Mouse (Mus musculus): ENCODE results near the gene Armc8. TPM values are rescaled to one million over a fixed set of nuclear protein-coding genes. Genes with fewer than 3 reads are reported as not detected.

The Armc8 gene
- polyA plus RNA-seq, 1 experiment from 2014 or later, result 8.8 TPM

GRCm38 (mm10) chr9:99499336-99499735 lies 69.4 kb downstream of the Armc8 start:
- Histone ChIP-seq H3K9ac (no peak overlapping the region), H3K27me3 (no peaks in the 10 kb centered on the region), H3K4me1 (replicated peaks) (no peaks in the 10 kb centered on the region), H3K9me3 (replicated peaks) (no peaks in the 10 kb centered on the region), H3K36me3 (replicated peaks) (peaks cover 24% of the 10 kb centered on the region), H3K27ac (replicated peaks) (no peak overlapping the region), H3K4me2 (no peak overlapping the region), H3K4me3 (replicated peaks) (no peak overlapping the region)
- 77% methylated on average over 4 of the region's 4 CpGs for WGBS (ENCODE audit: insufficient replicate concordance)
- ATAC-seq (ENCODE audit: insufficient read depth), result no peak

- no peaks in the 10 kb centered on the region for H3K27me3 ChIP-seq
- no peaks in the 10 kb centered on the region for H3K9me3 ChIP-seq (replicated peaks)
- H3K27ac ChIP-seq (replicated peaks), result no peak overlapping the region
- no peak overlapping the region for H3K4me2 ChIP-seq
- 42% methylated on average over 10 of the region's 10 CpGs for WGBS (ENCODE audit: insufficient replicate concordance)
- no peak overlapping the region for H3K9ac ChIP-seq
- H3K4me1 ChIP-seq (replicated peaks), result no peaks in the 10 kb centered on the region
- no peak for ATAC-seq (ENCODE audit: insufficient read depth)
- peaks cover 35% of the 10 kb centered on the region for H3K36me3 ChIP-seq (replicated peaks)
- no peak overlapping the region for H3K4me3 ChIP-seq (replicated peaks)
Observed at GRCm38 (mm10) chr9:99492634-99493200, 76.0 kb downstream of the Armc8 start.

DNA sequence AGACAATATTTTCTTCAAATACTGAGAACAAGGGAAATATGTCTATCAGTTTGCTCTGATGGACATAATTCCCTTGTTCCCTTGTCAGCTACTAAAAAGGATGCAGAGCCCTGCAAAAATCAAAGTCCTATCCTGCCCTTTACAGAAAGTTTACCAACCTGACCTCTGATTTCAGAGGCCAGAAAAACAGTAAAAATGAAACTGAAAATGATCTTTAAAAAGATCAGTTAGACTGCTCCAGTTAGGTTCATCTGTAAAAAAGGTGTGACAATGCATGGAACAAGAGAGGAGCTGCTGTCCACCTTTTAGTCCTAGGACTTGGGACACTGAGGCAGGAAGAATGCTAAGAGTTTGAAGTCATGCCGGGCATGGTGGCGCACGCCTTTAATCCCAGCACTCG lies 77.6 kb downstream of the Armc8 start:
- no peak overlapping the region for H3K27ac ChIP-seq (replicated peaks)
- H3K4me3 ChIP-seq (replicated peaks), result no peak overlapping the region
- no peaks in the 10 kb centered on the region for H3K27me3 ChIP-seq
- no peak overlapping the region for H3K4me2 ChIP-seq
- H3K4me1 ChIP-seq (replicated peaks), result no peaks in the 10 kb centered on the region
- H3K9me3 ChIP-seq (replicated peaks), result no peaks in the 10 kb centered on the region
- no peak for ATAC-seq (ENCODE audit: insufficient read depth)
- H3K9ac ChIP-seq, result no peak overlapping the region
- WGBS (ENCODE audit: insufficient replicate concordance), result 88% methylated on average over 4 of the region's 4 CpGs
- peaks cover 37% of the 10 kb centered on the region for H3K36me3 ChIP-seq (replicated peaks)

- WGBS (ENCODE audit: insufficient replicate concordance), result 69% methylated on average over 3 of the region's 3 CpGs
- no peaks in the 10 kb centered on the region for H3K9me3 ChIP-seq (replicated peaks)
- peaks cover 16% of the 10 kb centered on the region for H3K4me1 ChIP-seq (replicated peaks)
- H3K9ac ChIP-seq, result no peak overlapping the region
- H3K27ac ChIP-seq (replicated peaks), result no peak overlapping the region
- H3K4me2 ChIP-seq, result no peak overlapping the region
- no peak for ATAC-seq (ENCODE audit: insufficient read depth)
- no peak overlapping the region for H3K4me3 ChIP-seq (replicated peaks)
- H3K36me3 ChIP-seq (replicated peaks), result peaks cover 42% of the 10 kb centered on the region
- no peaks in the 10 kb centered on the region for H3K27me3 ChIP-seq
Observed at GRCm38 (mm10) chr9:99487841-99488240, 80.9 kb downstream of the Armc8 start.

DNA sequence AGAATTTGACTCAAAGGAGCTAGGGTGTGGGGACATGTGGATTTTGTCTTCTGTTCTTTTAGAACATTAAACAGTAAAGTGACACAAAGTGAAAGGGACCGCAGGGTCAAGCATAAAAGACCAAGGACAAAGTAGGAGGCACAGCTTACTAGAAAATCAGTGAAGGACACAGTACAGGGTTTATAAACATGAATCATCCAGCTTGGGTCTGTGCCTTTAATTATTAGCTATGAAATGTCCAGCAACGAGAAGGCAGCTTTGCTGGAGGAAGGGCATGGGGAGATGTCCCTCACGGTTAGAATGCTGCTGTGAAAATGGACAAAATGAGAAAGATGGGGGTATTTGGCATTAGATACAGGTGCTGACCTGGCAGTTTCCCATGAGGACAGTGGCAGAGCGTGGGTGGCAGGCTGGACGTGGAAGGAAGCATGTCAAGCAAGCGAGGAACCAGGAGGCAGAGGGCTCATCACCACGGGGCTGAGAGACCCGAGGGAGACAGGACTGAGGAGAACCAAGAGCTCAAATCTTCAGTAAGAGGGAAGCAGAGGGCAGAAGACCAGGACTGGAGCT lies 81.5 kb downstream of the Armc8 start:
- Histone ChIP-seq H3K9me3 (replicated peaks) (no peaks in the 10 kb centered on the region), H3K4me3 (replicated peaks) (no peak overlapping the region), H3K27me3 (no peaks in the 10 kb centered on the region), H3K4me1 (replicated peaks) (peaks cover 16% of the 10 kb centered on the region), H3K36me3 (replicated peaks) (peaks cover 47% of the 10 kb centered on the region), H3K9ac (no peak overlapping the region), H3K4me2 (no peak overlapping the region), H3K27ac (replicated peaks) (no peak overlapping the region)
- 74% methylated on average over 8 of the region's 8 CpGs for WGBS (ENCODE audit: insufficient replicate concordance)
- ATAC-seq (ENCODE audit: insufficient read depth), result no peak

DNA sequence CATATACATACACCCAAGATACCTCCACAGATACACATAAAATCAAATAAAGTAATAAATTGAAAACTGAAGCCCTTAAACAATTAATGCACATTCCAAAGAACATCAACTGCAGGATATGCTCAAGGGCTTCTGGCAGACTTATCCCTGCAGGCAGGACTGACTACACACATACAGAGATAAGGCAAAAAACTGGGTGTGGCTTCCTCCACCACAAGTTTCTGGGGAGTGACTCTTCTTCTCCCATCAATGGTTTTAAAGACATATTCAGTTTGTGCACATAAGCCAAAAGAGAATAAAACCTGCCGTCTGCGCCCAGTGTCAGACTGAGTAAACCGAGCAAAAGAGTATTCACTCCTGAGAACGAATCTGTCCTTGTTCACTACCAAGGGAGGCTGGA lies 83.6 kb downstream of the Armc8 start:
- Histone ChIP-seq H3K4me3 (replicated peaks) (no peak overlapping the region), H3K27me3 (no peaks in the 10 kb centered on the region), H3K9ac (no peak overlapping the region), H3K36me3 (replicated peaks) (peaks cover 51% of the 10 kb centered on the region), H3K4me1 (replicated peaks) (peaks cover 16% of the 10 kb centered on the region), H3K9me3 (replicated peaks) (no peaks in the 10 kb centered on the region), H3K27ac (replicated peaks) (peak overlapping the region; percentile 33; the same call in 1 of the 2 replicates), H3K4me2 (peak overlapping the region; percentile 29)
- WGBS (ENCODE audit: insufficient replicate concordance), result 45% methylated on average over 4 of the region's 4 CpGs
- ATAC-seq (ENCODE audit: insufficient read depth), result peak; percentile 83

DNA sequence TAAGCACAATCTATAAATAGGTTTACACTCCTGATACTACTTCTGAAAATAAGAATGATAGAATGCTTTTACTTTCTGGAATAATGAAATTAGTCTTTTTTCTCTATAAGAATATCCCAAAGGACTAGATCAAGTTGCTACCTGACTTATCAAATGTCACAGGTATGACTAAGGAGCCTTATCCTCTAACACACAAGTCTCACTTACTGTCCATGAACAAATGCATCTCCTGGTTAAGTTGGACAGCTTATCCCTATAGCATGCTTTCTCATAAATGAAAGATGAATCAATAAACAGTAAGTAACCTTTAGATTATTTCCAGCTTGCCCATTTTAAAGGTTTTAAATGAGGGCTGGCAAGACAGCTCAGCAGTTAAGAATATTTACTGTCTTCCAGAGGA lies 84.1 kb downstream of the Armc8 start:
- Histone ChIP-seq H3K36me3 (replicated peaks) (peaks cover 51% of the 10 kb centered on the region), H3K27ac (replicated peaks) (0 out of 2 replicates have a peak overlapping the region, but pooled peaks have one; percentile 33), H3K4me1 (replicated peaks) (peaks cover 17% of the 10 kb centered on the region), H3K4me3 (replicated peaks) (no peak overlapping the region), H3K9me3 (replicated peaks) (no peaks in the 10 kb centered on the region), H3K27me3 (no peaks in the 10 kb centered on the region), H3K9ac (no peak overlapping the region), H3K4me2 (peak overlapping the region; percentile 29)
- peak; percentile 60; the same call in 1 of the 2 replicates for ATAC-seq (ENCODE audit: insufficient read depth)

- WGBS (ENCODE audit: insufficient replicate concordance), result 81% methylated on average over 4 of the region's 4 CpGs
- Histone ChIP-seq H3K9me3 (replicated peaks) (no peaks in the 10 kb centered on the region), H3K4me2 (no peak overlapping the region), H3K27me3 (no peaks in the 10 kb centered on the region), H3K27ac (replicated peaks) (no peak overlapping the region), H3K4me3 (replicated peaks) (no peak overlapping the region), H3K4me1 (replicated peaks) (peaks cover 24% of the 10 kb centered on the region), H3K36me3 (replicated peaks) (peaks cover 43% of the 10 kb centered on the region), H3K9ac (no peak overlapping the region)
- ATAC-seq (ENCODE audit: insufficient read depth), result no peak
Observed at GRCm38 (mm10) chr9:99483191-99483590, 85.5 kb downstream of the Armc8 start.

- H3K27me3 ChIP-seq, result no peaks in the 10 kb centered on the region
- H3K4me1 ChIP-seq (replicated peaks), result peaks cover 23% of the 10 kb centered on the region
- no peak overlapping the region for H3K9ac ChIP-seq
- H3K4me2 ChIP-seq, result no peak overlapping the region
- H3K27ac ChIP-seq (replicated peaks), result no peak overlapping the region
- H3K4me3 ChIP-seq (replicated peaks), result no peak overlapping the region
- WGBS (ENCODE audit: insufficient replicate concordance), result 94% methylated on average over 4 of the region's 4 CpGs
- peaks cover 27% of the 10 kb centered on the region for H3K36me3 ChIP-seq (replicated peaks)
- no peaks in the 10 kb centered on the region for H3K9me3 ChIP-seq (replicated peaks)
- no peak for ATAC-seq (ENCODE audit: insufficient read depth)
Observed at GRCm38 (mm10) chr9:99480764-99481163, 87.9 kb downstream of the Armc8 start.

DNA sequence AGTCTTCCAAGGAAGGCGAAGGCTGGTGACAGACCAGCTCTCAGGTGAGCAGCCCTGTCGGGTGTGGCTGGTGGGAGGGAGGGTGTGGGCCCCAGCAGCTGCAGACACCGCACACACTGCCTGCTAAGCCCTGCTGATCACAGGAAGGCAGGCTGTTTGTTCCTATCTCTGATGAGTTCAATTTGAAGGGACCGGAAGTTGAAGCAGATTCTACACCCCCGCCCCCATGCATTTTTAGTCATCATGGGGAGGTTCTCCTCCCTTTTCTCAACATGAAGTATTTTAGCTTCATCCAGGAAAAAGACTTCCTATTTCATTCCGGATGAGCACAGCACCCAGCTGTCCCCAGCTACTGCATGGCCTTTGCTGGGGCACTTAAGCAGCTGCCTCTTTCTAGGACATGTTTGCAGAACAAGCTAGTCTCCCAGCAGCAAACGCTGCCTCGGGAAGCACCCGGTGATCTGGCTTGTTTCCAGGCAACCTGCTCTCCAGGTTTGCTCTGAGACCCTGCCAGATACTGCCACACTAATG lies 89.5 kb downstream of the Armc8 start:
- peaks cover 23% of the 10 kb centered on the region for H3K36me3 ChIP-seq (replicated peaks)
- no peak overlapping the region for H3K9ac ChIP-seq
- H3K27me3 ChIP-seq, result no peaks in the 10 kb centered on the region
- peaks cover 8% of the 10 kb centered on the region for H3K4me1 ChIP-seq (replicated peaks)
- ATAC-seq (ENCODE audit: insufficient read depth), result no peak
- 42% methylated on average over 9 of the region's 9 CpGs for WGBS (ENCODE audit: insufficient replicate concordance)
- H3K27ac ChIP-seq (replicated peaks), result no peak overlapping the region
- no peak overlapping the region for H3K4me2 ChIP-seq
- no peak overlapping the region for H3K4me3 ChIP-seq (replicated peaks)
- no peaks in the 10 kb centered on the region for H3K9me3 ChIP-seq (replicated peaks)

- Histone ChIP-seq H3K9me3 (replicated peaks) (no peaks in the 10 kb centered on the region), H3K27ac (replicated peaks) (no peak overlapping the region), H3K9ac (no peak overlapping the region), H3K36me3 (replicated peaks) (no peaks in the 10 kb centered on the region), H3K27me3 (no peaks in the 10 kb centered on the region), H3K4me3 (replicated peaks) (no peak overlapping the region), H3K4me1 (replicated peaks) (peaks cover 23% of the 10 kb centered on the region), H3K4me2 (no peak overlapping the region)
- WGBS (ENCODE audit: insufficient replicate concordance), result 55% methylated on average over 7 of the region's 7 CpGs
- no peak for ATAC-seq (ENCODE audit: insufficient read depth)
Observed at GRCm38 (mm10) chr9:99471334-99471733, 97.4 kb downstream of the Armc8 start.

All from liver, embryonic 15.5 days (tissue).